Mouse (Mus musculus) CD8-positive naive resting alpha-beta T cell, adult 2 months (primary cell): ENCODE data around the gene Prr29.

Source experiments
- DNase-seq, 2 experiments: peaks; one replicate each; pipeline ENCODE4 v3.0.0; 2022; ENCODE audit warnings: low read depth in 2 of 2, low spot score in 2 of 2

Gene Prr29

DNA sequence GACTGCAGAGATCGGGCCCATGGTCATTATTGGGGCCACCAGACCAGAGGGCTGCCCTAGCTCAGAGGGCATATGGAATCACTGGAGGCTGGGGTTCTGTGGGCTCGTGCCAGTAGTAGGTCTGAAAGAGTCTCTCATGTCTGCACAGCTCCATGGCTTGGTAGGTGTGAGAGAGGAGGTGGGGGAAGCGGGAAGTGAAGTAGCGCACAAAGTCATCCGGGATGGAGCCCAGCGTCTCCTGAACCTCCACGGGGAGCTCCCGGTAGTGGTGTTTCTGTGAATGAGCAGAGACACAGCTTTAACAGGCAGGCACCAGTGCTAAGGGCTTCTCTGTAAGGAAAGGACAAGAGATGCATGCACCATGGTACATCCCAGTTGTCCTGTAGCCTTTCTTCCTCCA is 33.2 kb downstream of the Prr29 start:
- DNase-seq, result no peak

DNA sequence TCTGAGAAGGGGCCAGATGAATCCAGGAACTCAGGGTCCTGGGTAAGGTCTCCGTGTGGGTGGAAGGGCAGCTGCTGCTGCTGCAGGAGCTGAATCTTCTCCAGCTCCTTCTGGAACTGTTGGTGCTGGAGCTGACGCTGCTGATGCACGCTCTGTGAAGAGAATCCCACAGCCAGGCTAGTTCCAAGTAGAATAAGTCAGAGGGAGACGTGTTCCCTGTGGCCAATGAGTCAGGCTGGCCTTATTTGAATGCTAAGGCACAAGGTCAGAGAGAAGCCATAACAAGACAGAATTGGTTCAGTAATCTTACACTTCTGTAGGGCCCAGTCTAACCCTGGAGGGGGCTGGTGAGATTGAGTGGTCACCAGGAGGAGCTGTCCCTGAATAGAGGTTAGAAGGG is 44.7 kb downstream of the Prr29 start:
- DNase-seq, result no peak

GRCm38 (mm10) chr11:106410507-106410906 is 45.2 kb downstream of the Prr29 start:
- no peak for DNase-seq

GRCm38 (mm10) chr11:106411157-106411556 is 45.9 kb downstream of the Prr29 start:
- DNase-seq, result no peak

GRCm38 (mm10) chr11:106412641-106413360 is 47.5 kb downstream of the Prr29 start:
- no peak for DNase-seq

- no peak for DNase-seq
Observed at GRCm38 (mm10) chr11:106416331-106416730, 51.1 kb downstream of the Prr29 start.

GRCm38 (mm10) chr11:106417860-106418259 is 52.6 kb downstream of the Prr29 start:
- no peak for DNase-seq

DNA sequence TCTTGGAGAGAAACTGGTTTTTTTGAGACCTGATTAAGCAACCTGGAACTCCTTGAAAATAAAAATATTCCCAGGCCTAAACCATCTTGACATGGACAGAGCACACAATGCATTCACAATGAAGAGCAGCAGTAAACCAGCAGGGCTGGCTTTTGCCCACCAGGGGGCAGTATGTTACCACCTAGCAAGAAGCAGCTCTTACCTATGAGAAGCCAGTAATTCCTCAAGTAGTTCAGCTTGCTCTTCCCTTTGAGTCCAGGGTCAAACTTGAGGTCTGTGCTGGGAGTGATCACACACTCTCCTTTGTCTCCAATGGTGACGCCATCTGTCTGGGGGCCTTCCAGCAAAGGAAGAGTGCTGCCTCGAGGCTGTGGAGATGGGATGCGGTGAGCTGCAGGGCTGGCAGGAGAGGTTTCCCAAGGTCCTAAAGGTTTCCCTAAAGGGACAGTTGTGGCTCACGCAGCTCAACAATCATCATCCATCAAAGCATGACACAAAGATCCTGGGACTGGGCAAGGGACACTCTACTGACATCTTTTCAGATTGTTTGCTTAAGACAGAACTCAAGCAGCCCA is 53.4 kb downstream of the Prr29 start:
- DNase-seq, result peak; percentile 78 to 81

- DNase-seq, result no peak
Observed at GRCm38 (mm10) chr11:106419262-106420102, 54.2 kb downstream of the Prr29 start.

DNA sequence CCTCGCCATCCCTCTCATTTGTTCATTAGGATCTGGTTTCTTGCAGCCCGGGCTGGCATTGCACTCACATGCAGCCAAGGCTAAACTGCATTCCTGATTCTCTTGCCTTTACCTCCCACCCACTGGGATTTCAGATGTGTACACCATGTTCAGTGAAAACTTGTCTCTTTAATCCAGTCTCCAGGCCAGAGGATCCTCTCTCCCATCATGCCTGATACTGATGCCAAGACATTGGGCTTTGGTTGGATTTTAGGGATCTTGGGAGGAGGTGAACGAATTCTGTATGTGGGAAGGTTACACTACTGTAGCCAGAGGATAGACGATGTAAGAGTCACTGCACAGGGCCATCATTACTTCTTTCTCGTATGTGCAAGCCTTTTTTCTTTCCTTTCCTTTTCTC is 59.9 kb downstream of the Prr29 start:
- DNase-seq, result no peak

DNA sequence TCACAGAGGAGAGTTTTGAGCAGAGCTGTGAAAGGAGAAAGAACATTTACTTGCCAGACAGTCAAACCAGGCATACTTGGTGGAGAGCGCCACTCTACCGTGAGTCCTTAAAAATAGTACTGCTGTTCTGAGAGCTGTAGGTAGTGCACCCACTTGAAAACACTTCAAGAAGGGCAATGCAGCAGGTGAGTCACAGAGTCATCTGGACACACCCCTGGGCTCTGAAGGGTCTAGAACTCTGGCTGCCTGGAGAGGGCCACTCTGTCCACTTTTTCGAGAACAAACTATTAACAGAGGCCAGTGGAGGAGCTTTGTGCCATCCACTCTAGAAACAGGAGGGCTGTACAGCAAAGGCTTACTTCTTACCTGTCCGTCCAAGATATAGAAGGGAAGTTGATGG is 61.2 kb downstream of the Prr29 start:
- DNase-seq, result no peak
